Mouse (Mus musculus) embryonic fibroblast, embryonic 13.5 days (primary cell): ENCODE measurements around the gene Vip.

Experiments
- CTCF ChIP-seq: IDR thresholded peaks from 2 replicates; pipeline ENCODE4 v1.5.1; 2011; ENCODE audit warnings: mild to moderate bottlenecking, control low read depth, low read length, moderate library complexity, borderline replicate concordance; ENCODE audit not compliant: insufficient read depth
- POLR2A ChIP-seq: IDR thresholded peaks from 2 replicates; pipeline ENCODE4 v1.6.1; 2011; ENCODE audit warnings: low read depth, mild to moderate bottlenecking, control low read depth, low read length, moderate library complexity

GRCm38 (mm10) chr10:5694351-5694750 is 55.3 kb downstream of the Vip start:
- TF ChIP-seq POLR2A: no peak
- no peak for TF ChIP-seq CTCF
